Mouse (Mus musculus) limb, embryonic 12.5 days (tissue): Measurements from ENCODE around the gene Tap2. TPM values are rescaled to one million over a fixed set of nuclear protein-coding genes. Genes with fewer than 3 reads are reported as not detected.

Experiments used
- ATAC-seq: fragments of 200-750 bp; cut with Nextera tagmentation; 2 replicates; pipeline ENCODE4 v1.8.0; 2017; ENCODE audit warnings: low read depth, moderate TSS enrichment; ENCODE audit not compliant: insufficient number of reproducible peaks, insufficient read depth, low FRiP score, low TSS enrichment
- H3K27ac ChIP-seq: fragments of 300-500 bp; sonication (generic); 2 replicates; pipeline ENCODE4 v1.5.1; 2016; ENCODE audit warnings: mild to moderate bottlenecking, moderate library complexity
- H3K27me3 ChIP-seq: fragments of 300-500 bp; sonication (generic); 2 replicates; pipeline ENCODE4 v1.6.1; 2016; ENCODE audit warnings: mild to moderate bottlenecking, moderate library complexity
- H3K36me3 ChIP-seq: fragments of 300-500 bp; sonication (generic); 2 replicates; pipeline ENCODE4 v1.6.1; 2016; ENCODE audit warnings: mild to moderate bottlenecking, moderate library complexity
- H3K4me1 ChIP-seq: fragments of 300-500 bp; sonication (generic); replicated peaks from 2 replicates; pipeline ENCODE4 v1.6.1; 2016
- H3K4me2 ChIP-seq: fragments of 300-500 bp; sonication (generic); 2 replicates; pipeline ENCODE4 v1.6.1; 2016; ENCODE audit warnings: mild to moderate bottlenecking, moderate library complexity
- H3K4me3 ChIP-seq: fragments of 300-500 bp; sonication (generic); replicated peaks from 2 replicates; pipeline ENCODE4 v1.5.1; 2016; ENCODE audit warnings: mild to moderate bottlenecking
- H3K9ac ChIP-seq: fragments of 300-500 bp; sonication (generic); replicated peaks from 2 replicates; pipeline ENCODE4 v1.6.1; 2016; ENCODE audit warnings: mild to moderate bottlenecking, moderate library complexity
- H3K9me3 ChIP-seq: fragments of 300-500 bp; sonication (generic); 2 replicates; pipeline ENCODE4 v1.6.1; 2016; ENCODE audit warnings: mild to moderate bottlenecking, moderate library complexity
- WGBS: fragments of 180-500 bp; shearing (Covaris S2); methylation state at CpG from one replicate; pipeline ENCODE4 v1.1.7; 2016; 5-methylcytosine and 5-hydroxymethylcytosine counted together
- polyA plus RNA-seq: library from polyadenylated mRNA; unstranded; fragments of >200 nt; fragmentation: Nextera tagmentation; extraction: Ambion mirVana; gene quantifications from 2 replicates; pipeline ENCODE4 v1.2.1, GENCODE M21; 2016

The Tap2 gene
- polyA plus RNA-seq, 1 experiment from 2014 or later, result 1.5 TPM

DNA sequence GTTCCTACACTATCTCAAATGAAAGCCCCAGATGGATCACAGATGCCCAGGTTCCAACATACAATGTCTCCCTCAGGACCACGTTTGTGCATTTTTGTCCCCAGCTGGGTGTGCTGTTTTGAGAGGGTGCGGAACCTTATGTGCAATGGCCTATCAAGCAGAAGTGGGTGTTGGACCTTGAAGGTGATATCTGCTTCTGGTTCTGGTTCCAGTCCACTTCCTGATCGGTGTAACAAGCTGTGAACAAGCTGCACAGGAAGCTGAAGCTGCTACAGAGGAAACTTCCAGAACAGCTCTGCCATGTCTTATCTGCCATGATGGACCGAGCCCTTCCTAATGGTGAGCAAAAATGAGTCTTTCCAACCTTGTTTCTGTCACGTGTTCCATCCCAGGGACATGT lies 53.2 kb downstream of the Tap2 start:
- ATAC-seq, result no peak

GRCm38 (mm10) chr17:34257594-34258375 lies 54.5 kb downstream of the Tap2 start, which contains the start of gene H2-Ab1:
TSS of gene H2-Ab1 (plus strand) at chr17:34257689.
- no peak within 1 kb of the TSS for H3K27ac ChIP-seq
- H3K27me3 ChIP-seq, result peaks cover 22% of the 10 kb centered on the region
- H3K9me3 ChIP-seq, result no peaks in the 10 kb centered on the region
- H3K4me3 ChIP-seq, result no peak within 1 kb of the TSS
- H3K4me1 ChIP-seq, result no peaks in the 10 kb centered on the region
- no peaks in the 10 kb centered on the region for H3K36me3 ChIP-seq
- 68% methylated on average over 11 of the region's 11 CpGs for WGBS
- no peak for ATAC-seq
- no peak within 1 kb of the TSS for H3K9ac ChIP-seq
- no peak within 1 kb of the TSS for H3K4me2 ChIP-seq

More for the DNA sequence above, 53.2 kb downstream of the Tap2 start:
- H3K27me3 ChIP-seq, result peaks cover 16% of the 10 kb centered on the region
- H3K4me3 ChIP-seq, result no peak overlapping the region
- no peak overlapping the region for H3K4me2 ChIP-seq
- H3K36me3 ChIP-seq, result no peaks in the 10 kb centered on the region
- WGBS, result 79% methylated on average over 5 of the region's 5 CpGs
- no peaks in the 10 kb centered on the region for H3K4me1 ChIP-seq
- H3K27ac ChIP-seq, result no peak overlapping the region
- H3K9ac ChIP-seq, result no peak overlapping the region
- H3K9me3 ChIP-seq, result no peaks in the 10 kb centered on the region

GRCm38 (mm10) chr17:34260551-34260950 lies 57.2 kb downstream of the Tap2 start:
- no peaks in the 10 kb centered on the region for H3K36me3 ChIP-seq
- no peak overlapping the region for H3K4me3 ChIP-seq
- WGBS, result 82% methylated on average over 5 of the region's 5 CpGs
- no peaks in the 10 kb centered on the region for H3K9me3 ChIP-seq
- H3K27ac ChIP-seq, result no peak overlapping the region
- H3K9ac ChIP-seq, result no peak overlapping the region
- ATAC-seq, result no peak
- no peak overlapping the region for H3K4me2 ChIP-seq
- peaks cover 43% of the 10 kb centered on the region for H3K27me3 ChIP-seq
- H3K4me1 ChIP-seq, result peaks cover 14% of the 10 kb centered on the region

DNA sequence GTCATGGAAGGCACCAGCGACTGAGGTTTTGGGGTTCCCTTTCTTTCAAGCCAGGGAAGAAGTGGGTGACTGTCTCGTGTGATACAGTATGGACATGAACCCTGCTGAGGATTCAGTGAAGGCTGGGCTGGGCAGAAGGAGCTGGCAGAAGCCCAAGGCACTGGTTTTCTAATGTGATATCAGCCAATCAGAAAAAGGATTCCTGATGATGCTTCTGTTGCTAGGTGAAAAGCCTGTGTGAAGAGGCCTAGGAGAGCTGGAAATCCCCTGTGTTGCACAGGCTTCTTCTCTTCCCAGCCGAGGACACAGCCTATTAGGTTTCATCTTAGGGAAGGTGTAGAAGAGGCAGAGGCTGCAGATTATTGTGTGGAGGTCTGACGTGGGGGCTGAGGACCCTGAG lies 58.2 kb downstream of the Tap2 start:
- H3K36me3 ChIP-seq, result no peaks in the 10 kb centered on the region
- no peaks in the 10 kb centered on the region for H3K9me3 ChIP-seq
- no peak overlapping the region for H3K27ac ChIP-seq
- H3K4me3 ChIP-seq, result no peak overlapping the region
- H3K4me2 ChIP-seq, result no peak overlapping the region
- H3K4me1 ChIP-seq, result peaks cover 14% of the 10 kb centered on the region
- H3K9ac ChIP-seq, result no peak overlapping the region
- 21% methylated on average over 4 of the region's 4 CpGs for WGBS
- H3K27me3 ChIP-seq, result peaks cover 45% of the 10 kb centered on the region
- ATAC-seq, result no peak

GRCm38 (mm10) chr17:34263068-34263467 lies 59.7 kb downstream of the Tap2 start:
- Histone ChIP-seq H3K4me1 (peaks cover 14% of the 10 kb centered on the region), H3K27ac (no peak overlapping the region), H3K36me3 (no peaks in the 10 kb centered on the region), H3K27me3 (peaks cover 45% of the 10 kb centered on the region), H3K4me3 (peak overlapping the region; percentile 54), H3K4me2 (peak overlapping the region; percentile 96), H3K9me3 (no peaks in the 10 kb centered on the region), H3K9ac (no peak overlapping the region)
- 1% methylated on average over 8 of the region's 8 CpGs for WGBS
- ATAC-seq, result peak; percentile 70

DNA sequence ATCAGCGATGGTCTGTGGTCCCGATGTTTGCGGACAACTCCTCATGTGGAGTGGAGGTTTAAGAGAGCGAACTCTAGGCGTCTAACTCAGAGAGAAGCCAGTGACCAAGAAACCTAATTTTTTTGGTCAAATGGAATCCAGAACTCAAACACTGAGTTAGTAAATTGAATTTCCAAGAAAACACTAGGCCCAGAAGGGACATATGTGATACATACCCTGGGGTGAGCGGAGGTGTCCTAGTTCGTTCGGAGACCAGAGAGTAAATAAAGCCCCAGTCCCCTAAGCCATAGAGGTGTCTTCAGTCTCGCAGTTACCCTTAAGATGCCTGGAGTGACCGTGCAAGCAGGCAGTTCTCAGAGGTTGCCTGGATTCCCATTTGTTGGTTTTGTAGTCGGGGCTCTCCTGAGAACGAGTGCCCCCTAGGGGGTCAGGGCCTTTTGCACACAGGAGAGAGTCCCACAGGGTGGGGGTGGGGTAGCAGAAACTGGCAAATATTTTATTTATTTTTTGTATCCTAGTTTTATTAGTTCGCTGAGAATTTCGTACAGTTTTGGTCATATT lies 60.6 kb downstream of the Tap2 start:
- Histone ChIP-seq H3K4me2 (peak overlapping the region; percentile 96), H3K9me3 (no peaks in the 10 kb centered on the region), H3K9ac (no peak overlapping the region; the same call in 1 of the 2 replicates), H3K27ac (no peak overlapping the region), H3K4me1 (peaks cover 14% of the 10 kb centered on the region), H3K27me3 (peaks cover 40% of the 10 kb centered on the region), H3K4me3 (peak overlapping the region; percentile 54), H3K36me3 (no peaks in the 10 kb centered on the region)
- no peak for ATAC-seq
- WGBS, result 5% methylated on average over 14 of the region's 14 CpGs

GRCm38 (mm10) chr17:34264452-34265351 lies 61.4 kb downstream of the Tap2 start:
- no peaks in the 10 kb centered on the region for H3K9me3 ChIP-seq
- H3K4me2 ChIP-seq, result peak overlapping the region; percentile 96
- peaks cover 14% of the 10 kb centered on the region for H3K4me1 ChIP-seq
- WGBS, result under 1% methylated on average over 88 of the region's 93 CpGs
- peaks cover 34% of the 10 kb centered on the region for H3K27me3 ChIP-seq
- H3K4me3 ChIP-seq, result peak overlapping the region; percentile 54
- no peak overlapping the region for H3K27ac ChIP-seq
- H3K36me3 ChIP-seq, result no peaks in the 10 kb centered on the region
- H3K9ac ChIP-seq, result peak overlapping the region; percentile 67
- ATAC-seq, result 0 out of 2 replicates have a peak, but pooled peaks have one; percentile 22

Other genes starting within 250 kb of the Tap2 start
- 53.3 and 55.0 TPM in 2 replicates for gene Vps52, start 247.7 kb upstream of the Tap2 start, polyA plus RNA-seq
- 1,388 and 1,510 TPM in 2 replicates for gene Rps18, start 247.5 kb upstream of the Tap2 start, polyA plus RNA-seq
- 4.5 and 5.0 TPM in 2 replicates for gene H2-K1, start 203.2 kb upstream of the Tap2 start, polyA plus RNA-seq
- 21.6 and 25.3 TPM in 2 replicates for gene Ring1, start 178.8 kb upstream of the Tap2 start, polyA plus RNA-seq
- 54.4 and 56.8 TPM in 2 replicates for gene H2-Ke6, start 175.5 kb upstream of the Tap2 start, polyA plus RNA-seq
- gene Slc39a7, start 171.8 kb upstream of the Tap2 start, polyA plus RNA-seq, result 179 and 191 TPM in 2 replicates
- 64.3 and 64.4 TPM in 2 replicates for gene Rxrb, start 171.7 kb upstream of the Tap2 start, polyA plus RNA-seq
- 17.5 and 31.9 TPM in 2 replicates for gene Col11a2, start 164.1 kb upstream of the Tap2 start, polyA plus RNA-seq
- gene H2-Oa, start 111.2 kb upstream of the Tap2 start, polyA plus RNA-seq, result 0.71 and 0.86 TPM in 2 replicates
- gene H2-DMa, start 84.0 kb upstream of the Tap2 start, polyA plus RNA-seq, result 11.1 and 13.2 TPM in 2 replicates
- 129 and 134 TPM in 2 replicates for gene Brd2, start 80.9 kb upstream of the Tap2 start, polyA plus RNA-seq
- gene H2-DMb2, start 60.2 kb upstream of the Tap2 start, polyA plus RNA-seq, result 0.30 and 0.32 TPM in 2 replicates
- 1.2 and 1.3 TPM in 2 replicates for gene H2-DMb1, start 50.5 kb upstream of the Tap2 start, polyA plus RNA-seq
- gene Tap1, start 16.0 kb upstream of the Tap2 start, polyA plus RNA-seq, result 4.1 and 5.7 TPM in 2 replicates
- gene Psmb9, start 15.8 kb upstream of the Tap2 start, polyA plus RNA-seq, result 2.4 and 2.5 TPM in 2 replicates
- 2.1 and 3.1 TPM in 2 replicates for gene Psmb8, start 5.8 kb upstream of the Tap2 start, polyA plus RNA-seq
- gene H2-Ob, start 35.4 kb downstream of the Tap2 start, polyA plus RNA-seq, result not detected in 2 replicates
- gene H2-Ab1, start 54.2 kb downstream of the Tap2 start, polyA plus RNA-seq, result 2.7 and 2.8 TPM in 2 replicates
- 0.50 TPM in 1 of 2 replicates, not detected in the other for gene H2-Aa, start 84.3 kb downstream of the Tap2 start, polyA plus RNA-seq
- gene H2-Eb1, start 102.3 kb downstream of the Tap2 start, polyA plus RNA-seq, result 1.0 and 2.0 TPM in 2 replicates
- gene H2-Eb2, start 122.1 kb downstream of the Tap2 start, polyA plus RNA-seq, result 0.12 and 0.18 TPM in 2 replicates
- not detected in 2 replicates for gene Btnl2, start 151.3 kb downstream of the Tap2 start, polyA plus RNA-seq
- not detected in 2 replicates for gene Btnl1, start 173.6 kb downstream of the Tap2 start, polyA plus RNA-seq
- 0.40 and 1.3 TPM in 2 replicates for gene BC051142, start 195.3 kb downstream of the Tap2 start, polyA plus RNA-seq